Comparison of ENCODE assay signal across 16 mouse cellular contexts in genomic region chr4:82321008-82321407, GRCm38 (mm10).
"Had no signal": no experiment of that assay in that cellular context is flagged by ENCODE, and none has a peak within 500 bp of the region (broad histone marks: within the 10 kb centered on the region; RNA-seq: fewer than 3 reads in every experiment).

No protein-coding gene starts in this region.

- H3K27me3 ChIP-seq: limb, embryonic 13.5 days; liver, embryonic 15.5 days; midbrain, embryonic 12.5 days; neural tube, embryonic 15.5 days had no signal

- H3K4me3 ChIP-seq: layer of hippocampus, adult 2 months; limb, embryonic 13.5 days; liver, embryonic 15.5 days; midbrain, embryonic 12.5 days; neural tube, embryonic 15.5 days had no signal

- ATAC-seq: lung, postnatal 0 days; midbrain, embryonic 16.5 days had no signal

- H3K9me3 ChIP-seq: limb, embryonic 13.5 days; liver, embryonic 15.5 days; midbrain, embryonic 12.5 days; neural tube, embryonic 15.5 days had no signal

- H3K9ac ChIP-seq: limb, embryonic 13.5 days; liver, embryonic 15.5 days; midbrain, embryonic 12.5 days; neural tube, embryonic 15.5 days had no signal

- H3K27ac ChIP-seq: layer of hippocampus, adult 2 months; liver, embryonic 15.5 days; midbrain, embryonic 12.5 days; neural tube, embryonic 15.5 days had no signal

- H3K36me3 ChIP-seq: liver, embryonic 15.5 days had no signal

- DNase-seq: kidney, adult 11 months; kidney, postnatal 10 days; kidney, postnatal 4 days; lung, adult 2 months; lung, postnatal 36 days; right cerebral cortex, adult 18-20 months; right cerebral cortex, postnatal 25 days; thymus, adult 18-20 months; thymus, postnatal 14 days had no signal
